Mouse (Mus musculus) midbrain, embryonic 12.5 days (tissue): ENCODE data around the gene Rhot2. TPM values are rescaled to one million over a fixed set of nuclear protein-coding genes. Genes with fewer than 3 reads are reported as not detected.

Experiments used
- ATAC-seq: fragments of 200-750 bp; cut with Nextera tagmentation; 2 replicates; pipeline ENCODE4 v1.8.0; 2017; ENCODE audit warnings: low read depth, moderate TSS enrichment, moderate library complexity; ENCODE audit not compliant: low FRiP score
- H3K27ac ChIP-seq: fragments of 300-500 bp; sonication (generic); replicated peaks from 2 replicates; pipeline ENCODE4 v1.5.1; 2016; ENCODE audit warnings: mild to moderate bottlenecking
- H3K27me3 ChIP-seq: fragments of 300-500 bp; sonication (generic); 2 replicates; pipeline ENCODE4 v1.6.1; 2016; ENCODE audit warnings: mild to moderate bottlenecking
- H3K36me3 ChIP-seq: fragments of 300-500 bp; sonication (generic); 2 replicates; pipeline ENCODE4 v1.6.1; 2016
- H3K4me1 ChIP-seq: fragments of 300-500 bp; sonication (generic); 2 replicates; pipeline ENCODE4 v1.6.1; 2016
- H3K4me2 ChIP-seq: fragments of 300-500 bp; sonication (generic); replicated peaks from 2 replicates; pipeline ENCODE4 v1.6.1; 2016; ENCODE audit warnings: mild to moderate bottlenecking, moderate library complexity
- H3K4me3 ChIP-seq: fragments of 300-500 bp; sonication (generic); 2 replicates; pipeline ENCODE4 v1.5.1; 2016; ENCODE audit warnings: mild to moderate bottlenecking
- H3K9ac ChIP-seq: fragments of 300-500 bp; sonication (generic); replicated peaks from 2 replicates; pipeline ENCODE4 v1.6.1; 2016; ENCODE audit warnings: mild to moderate bottlenecking, moderate library complexity
- H3K9me3 ChIP-seq: fragments of 300-500 bp; sonication (generic); 2 replicates; pipeline ENCODE4 v1.6.1; 2016; ENCODE audit warnings: mild to moderate bottlenecking
- WGBS: fragments of 180-500 bp; shearing (Covaris S2); methylation state at CpG from one replicate; pipeline ENCODE4 v1.1.7; 2016; 5-methylcytosine and 5-hydroxymethylcytosine counted together
- polyA plus RNA-seq: library from polyadenylated mRNA; unstranded; fragments of >200 nt; fragmentation: Nextera tagmentation; extraction: Ambion mirVana; gene quantifications from 2 replicates; pipeline ENCODE4 v1.2.1, GENCODE M21; 2016

Gene Rhot2
- polyA plus RNA-seq, 1 experiment from 2014 or later: 21.1 TPM

DNA sequence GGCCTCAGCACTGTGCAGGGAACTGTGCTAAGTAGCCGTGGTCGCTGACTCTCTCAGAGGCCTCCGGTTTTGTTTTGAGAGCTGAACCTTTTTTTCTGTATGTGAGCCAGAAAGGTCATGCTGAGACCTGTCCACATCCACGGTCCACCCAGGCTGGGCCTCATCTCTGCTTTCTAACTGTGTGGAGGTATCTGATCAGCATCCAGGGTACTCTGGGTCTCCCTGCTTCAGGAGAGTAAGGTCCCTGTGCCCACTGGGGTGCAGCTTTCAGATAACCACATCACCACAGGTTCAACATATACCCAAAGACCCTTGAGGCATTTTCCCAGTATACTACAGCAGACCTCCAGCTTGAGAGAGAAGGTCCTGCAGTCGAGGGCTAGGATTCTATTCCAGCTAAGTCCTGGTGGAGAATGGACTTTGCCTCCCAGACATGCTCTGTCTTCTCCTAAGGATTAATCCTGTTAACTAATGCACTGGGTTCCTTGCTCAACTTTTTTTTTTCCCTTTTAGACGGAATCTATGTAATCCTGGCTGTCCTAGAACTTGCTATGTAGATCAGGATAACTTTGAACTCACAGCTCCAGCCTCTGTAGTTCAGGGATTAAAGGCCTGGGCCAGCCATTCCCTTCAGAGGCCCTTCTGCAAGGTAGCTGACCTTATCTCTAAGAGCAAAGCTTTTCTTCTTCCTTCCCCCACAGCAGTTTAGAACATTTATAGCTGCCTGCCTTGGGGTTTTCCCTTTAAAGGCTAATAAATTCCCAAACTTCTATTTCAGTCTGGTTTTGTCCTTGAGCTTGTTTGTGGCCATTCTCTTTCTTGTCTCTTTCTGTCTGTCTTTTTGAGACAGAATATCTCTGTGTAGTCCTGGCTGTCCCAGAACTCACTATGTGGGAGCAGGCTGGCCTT is 17.3 kb upstream of the Rhot2 start:
- WGBS: 6% methylated on average over 6 of the region's 6 CpGs
- peak; percentile 59 for ATAC-seq
- Histone ChIP-seq H3K9me3 (no peaks in the 10 kb centered on the region), H3K27me3 (no peaks in the 10 kb centered on the region; the same call in 1 of the 2 replicates), H3K36me3 (no peaks in the 10 kb centered on the region), H3K4me3 (peak overlapping the region; percentile 57), H3K4me1 (peaks cover 18% of the 10 kb centered on the region), H3K9ac (peak overlapping the region; percentile 88), H3K4me2 (peak overlapping the region; percentile 91), H3K27ac (peak overlapping the region; percentile 86)

- no peaks in the 10 kb centered on the region; the same call in 1 of the 2 replicates for H3K27me3 ChIP-seq
- peak within 1 kb of the TSS; percentile 57 for H3K4me3 ChIP-seq
- peaks cover 4% of the 10 kb centered on the region; the same call in 1 of the 2 replicates for H3K36me3 ChIP-seq
- H3K9ac ChIP-seq: peak within 1 kb of the TSS; percentile 88
- peak; percentile 94 for ATAC-seq
- peak within 1 kb of the TSS; percentile 91 for H3K4me2 ChIP-seq
- 3% methylated on average over 65 of the region's 65 CpGs for WGBS
- peaks cover 18% of the 10 kb centered on the region for H3K4me1 ChIP-seq
- H3K27ac ChIP-seq: peak within 1 kb of the TSS; percentile 86
- H3K9me3 ChIP-seq: no peaks in the 10 kb centered on the region
These were observed 16.4 kb upstream of the Rhot2 start, which contains the start of gene Wdr90 for GRCm38 (mm10) chr17:25860832-25861703. TSS of gene Wdr90 (minus strand) at chr17:25861501.

DNA sequence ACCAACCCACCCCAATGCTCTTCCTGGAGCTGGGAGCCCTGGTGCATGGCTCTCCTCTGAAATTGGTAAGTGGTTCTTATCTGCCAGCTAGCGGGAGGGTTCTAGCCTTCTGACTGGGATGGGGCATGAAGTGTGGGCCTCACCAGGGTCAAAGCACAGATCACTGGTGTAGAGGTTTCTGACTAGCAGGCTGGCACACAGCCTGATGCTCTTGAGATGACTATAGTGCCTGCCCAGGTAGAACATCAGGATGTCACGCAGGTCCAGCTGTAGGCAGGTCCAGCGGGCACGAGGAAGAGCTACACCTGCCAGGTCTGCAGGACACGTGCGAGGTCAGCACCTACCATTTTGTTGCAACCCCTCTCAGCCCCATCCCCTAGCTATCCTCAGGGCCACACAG is 15.6 kb upstream of the Rhot2 start:
- Histone ChIP-seq H3K4me2 (peak overlapping the region; percentile 91), H3K36me3 (peaks cover 11% of the 10 kb centered on the region), H3K27me3 (no peaks in the 10 kb centered on the region), H3K4me1 (peaks cover 18% of the 10 kb centered on the region), H3K27ac (0 out of 2 replicates have a peak overlapping the region, but pooled peaks have one; percentile 86), H3K9me3 (no peaks in the 10 kb centered on the region), H3K4me3 (peak overlapping the region; percentile 57), H3K9ac (peak overlapping the region; percentile 88; the same call in 1 of the 2 replicates)
- 82% methylated on average over 6 of the region's 6 CpGs for WGBS
- ATAC-seq: no peak

DNA sequence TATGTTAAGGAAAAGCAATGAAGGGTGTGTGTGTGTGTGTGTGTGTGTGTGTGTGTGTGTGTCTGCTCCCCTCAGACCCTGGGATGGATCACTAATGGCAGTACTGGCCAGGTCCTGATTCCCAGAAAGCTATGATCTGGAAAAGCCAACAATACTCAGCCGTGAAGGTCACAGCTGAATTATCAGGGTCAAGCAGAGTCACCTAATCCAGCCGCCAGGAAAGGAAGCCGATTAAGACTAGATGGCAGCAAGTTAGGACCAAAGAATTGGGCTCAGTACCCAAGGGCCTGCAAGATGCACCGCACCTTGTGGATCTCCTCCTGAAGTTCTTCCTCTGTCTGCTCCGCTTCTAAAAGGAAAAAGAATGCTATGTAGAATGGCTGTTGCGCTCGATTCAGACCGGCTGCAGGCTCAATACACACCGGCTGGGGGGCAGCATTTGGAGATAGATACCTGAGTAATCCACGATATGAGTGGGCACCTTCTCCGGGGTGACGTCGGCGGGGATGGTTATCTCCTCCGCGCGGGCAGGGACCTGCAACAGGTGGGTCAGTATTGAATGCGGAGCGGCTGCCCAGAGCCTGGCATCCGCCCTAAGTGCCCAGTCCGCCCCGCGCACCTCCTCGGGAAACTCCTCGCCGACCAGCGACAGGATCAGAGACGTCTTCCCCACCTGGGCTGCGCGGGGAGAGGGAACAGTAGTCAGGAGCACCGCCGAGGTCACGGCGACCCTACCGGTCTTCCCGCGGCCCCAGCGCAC is 835 bp downstream of the Rhot2 start:
- 3% methylated on average over 36 of the region's 38 CpGs for WGBS
- H3K4me3 ChIP-seq: peak overlapping the region; percentile 88
- no peaks in the 10 kb centered on the region for H3K27me3 ChIP-seq
- peak overlapping the region; percentile 89 for H3K4me2 ChIP-seq
- peak overlapping the region; percentile 84 for H3K9ac ChIP-seq
- peaks cover 59% of the 10 kb centered on the region for H3K36me3 ChIP-seq
- peaks cover 20% of the 10 kb centered on the region for H3K4me1 ChIP-seq
- H3K27ac ChIP-seq: peak overlapping the region; percentile 60
- no peaks in the 10 kb centered on the region for H3K9me3 ChIP-seq
- ATAC-seq: no peak; the same call in 1 of the 2 replicates

GRCm38 (mm10) chr17:25843122-25843521 is 1.5 kb downstream of the Rhot2 start:
- Histone ChIP-seq H3K27ac (no peak overlapping the region), H3K27me3 (no peaks in the 10 kb centered on the region), H3K4me1 (peaks cover 23% of the 10 kb centered on the region), H3K36me3 (peaks cover 58% of the 10 kb centered on the region), H3K4me3 (peak overlapping the region; percentile 88), H3K9ac (peak overlapping the region; percentile 84), H3K4me2 (peak overlapping the region; percentile 89), H3K9me3 (no peaks in the 10 kb centered on the region)
- no peak for ATAC-seq
- WGBS: 93% methylated on average over 4 of the region's 4 CpGs

- no peak for ATAC-seq
- H3K4me2 ChIP-seq: no peak overlapping the region
- no peaks in the 10 kb centered on the region for H3K9me3 ChIP-seq
- no peak overlapping the region for H3K9ac ChIP-seq
- no peaks in the 10 kb centered on the region for H3K27me3 ChIP-seq
- H3K4me1 ChIP-seq: peaks cover 29% of the 10 kb centered on the region
- H3K36me3 ChIP-seq: peaks cover 54% of the 10 kb centered on the region
- no peak overlapping the region for H3K4me3 ChIP-seq
- 85% methylated on average over 3 of the region's 3 CpGs for WGBS
- H3K27ac ChIP-seq: no peak overlapping the region
These were observed 2.1 kb downstream of the Rhot2 start for GRCm38 (mm10) chr17:25842509-25842908.

DNA sequence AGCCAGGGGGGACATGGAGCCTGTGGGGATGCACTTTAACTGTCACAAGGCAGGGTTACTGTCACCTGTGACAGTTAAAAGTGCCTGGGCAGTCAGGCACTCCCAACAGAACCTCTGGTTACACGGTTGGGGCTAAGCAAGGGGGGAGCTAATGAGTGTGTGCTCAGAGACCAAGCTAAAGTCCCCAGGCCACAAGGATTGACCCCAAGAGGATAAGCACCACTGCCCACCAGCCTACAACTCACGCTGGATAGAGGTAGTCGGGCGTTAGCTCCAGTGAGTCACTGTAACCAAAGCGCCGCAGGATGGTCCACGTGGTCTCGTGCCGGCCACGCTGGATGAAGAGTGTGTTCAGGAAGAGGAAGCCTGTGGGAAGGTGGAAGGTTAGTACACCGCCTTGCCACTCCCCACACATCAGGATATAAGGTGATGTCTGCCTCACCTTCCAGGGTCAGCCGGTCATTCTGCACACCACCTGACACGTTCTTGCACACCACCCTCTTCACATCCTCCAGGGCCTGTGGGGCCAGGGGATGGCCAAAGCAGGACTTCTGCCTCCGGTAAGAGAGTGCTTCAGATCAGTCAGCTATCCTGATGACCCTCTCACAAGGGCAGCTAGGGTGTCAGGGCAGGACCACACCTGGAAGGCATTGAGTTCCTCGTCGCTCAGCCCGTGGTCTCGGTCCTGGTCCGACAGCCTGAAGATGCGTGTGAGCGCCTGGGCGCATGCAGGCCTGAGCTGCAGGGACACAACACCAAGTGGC is 3.4 kb downstream of the Rhot2 start, which contains the start of gene Gm20683:
Gm20683 (minus strand) TSS at position 647 of the 764 bp plus-strand sequence.
- no peak within 1 kb of the TSS for H3K4me3 ChIP-seq
- peaks cover 52% of the 10 kb centered on the region for H3K36me3 ChIP-seq
- WGBS: 98% methylated on average over 22 of the region's 22 CpGs

GRCm38 (mm10) chr17:25840519-25840918 is 4.1 kb downstream of the Rhot2 start:
- Histone ChIP-seq H3K4me1 (peaks cover 49% of the 10 kb centered on the region), H3K36me3 (peaks cover 45% of the 10 kb centered on the region), H3K27me3 (no peaks in the 10 kb centered on the region), H3K9me3 (no peaks in the 10 kb centered on the region), H3K4me3 (no peak overlapping the region), H3K27ac (no peak overlapping the region), H3K4me2 (no peak overlapping the region), H3K9ac (no peak overlapping the region)
- no peak for ATAC-seq
- WGBS: 92% methylated on average over 6 of the region's 6 CpGs

More for the DNA sequence above, 3.4 kb downstream of the Rhot2 start, which contains the start of gene Gm20683:
- H3K9ac ChIP-seq: no peak within 1 kb of the TSS
- H3K4me2 ChIP-seq: no peak within 1 kb of the TSS
- peaks cover 41% of the 10 kb centered on the region for H3K4me1 ChIP-seq
- ATAC-seq: no peak
- H3K9me3 ChIP-seq: no peaks in the 10 kb centered on the region
- H3K27me3 ChIP-seq: no peaks in the 10 kb centered on the region
- H3K27ac ChIP-seq: no peak within 1 kb of the TSS

GRCm38 (mm10) chr17:25839455-25840235 is 5.0 kb downstream of the Rhot2 start:
- H3K4me3 ChIP-seq: no peak overlapping the region
- no peak for ATAC-seq
- H3K36me3 ChIP-seq: peaks cover 48% of the 10 kb centered on the region
- H3K4me1 ChIP-seq: peaks cover 53% of the 10 kb centered on the region
- H3K9me3 ChIP-seq: no peaks in the 10 kb centered on the region
- H3K4me2 ChIP-seq: no peak overlapping the region
- no peak overlapping the region for H3K9ac ChIP-seq
- no peak overlapping the region for H3K27ac ChIP-seq
- 85% methylated on average over 14 of the region's 14 CpGs for WGBS
- H3K27me3 ChIP-seq: no peaks in the 10 kb centered on the region

DNA sequence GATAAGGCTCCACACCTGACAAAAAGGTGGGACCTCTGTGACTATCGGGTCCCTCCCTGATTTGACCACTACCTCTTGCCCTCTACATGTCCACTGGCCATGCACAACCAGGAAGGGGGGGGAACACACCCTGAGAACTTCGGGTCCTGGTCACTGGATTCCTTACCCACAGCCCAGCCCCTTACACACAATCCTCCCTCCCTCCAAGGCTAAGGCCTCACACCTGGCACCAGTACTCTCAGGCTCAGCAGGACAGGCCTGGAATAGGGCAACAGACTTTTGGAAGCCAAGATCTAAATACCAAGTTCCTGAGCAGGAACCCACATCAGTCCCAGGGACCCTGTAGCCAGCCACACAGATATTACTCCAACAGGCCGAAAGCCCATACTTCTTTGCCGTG is 5.7 kb downstream of the Rhot2 start:
- no peak overlapping the region for H3K27ac ChIP-seq
- H3K4me1 ChIP-seq: peaks cover 57% of the 10 kb centered on the region
- no peak overlapping the region for H3K4me2 ChIP-seq
- H3K4me3 ChIP-seq: no peak overlapping the region
- WGBS: 90% methylated on average over 4 of the region's 4 CpGs
- H3K27me3 ChIP-seq: no peaks in the 10 kb centered on the region
- H3K36me3 ChIP-seq: peaks cover 48% of the 10 kb centered on the region
- no peak for ATAC-seq
- no peak overlapping the region for H3K9ac ChIP-seq
- H3K9me3 ChIP-seq: no peaks in the 10 kb centered on the region
